ENCODE assay signal across 9 mouse cellular contexts in the genomic region with DNA sequence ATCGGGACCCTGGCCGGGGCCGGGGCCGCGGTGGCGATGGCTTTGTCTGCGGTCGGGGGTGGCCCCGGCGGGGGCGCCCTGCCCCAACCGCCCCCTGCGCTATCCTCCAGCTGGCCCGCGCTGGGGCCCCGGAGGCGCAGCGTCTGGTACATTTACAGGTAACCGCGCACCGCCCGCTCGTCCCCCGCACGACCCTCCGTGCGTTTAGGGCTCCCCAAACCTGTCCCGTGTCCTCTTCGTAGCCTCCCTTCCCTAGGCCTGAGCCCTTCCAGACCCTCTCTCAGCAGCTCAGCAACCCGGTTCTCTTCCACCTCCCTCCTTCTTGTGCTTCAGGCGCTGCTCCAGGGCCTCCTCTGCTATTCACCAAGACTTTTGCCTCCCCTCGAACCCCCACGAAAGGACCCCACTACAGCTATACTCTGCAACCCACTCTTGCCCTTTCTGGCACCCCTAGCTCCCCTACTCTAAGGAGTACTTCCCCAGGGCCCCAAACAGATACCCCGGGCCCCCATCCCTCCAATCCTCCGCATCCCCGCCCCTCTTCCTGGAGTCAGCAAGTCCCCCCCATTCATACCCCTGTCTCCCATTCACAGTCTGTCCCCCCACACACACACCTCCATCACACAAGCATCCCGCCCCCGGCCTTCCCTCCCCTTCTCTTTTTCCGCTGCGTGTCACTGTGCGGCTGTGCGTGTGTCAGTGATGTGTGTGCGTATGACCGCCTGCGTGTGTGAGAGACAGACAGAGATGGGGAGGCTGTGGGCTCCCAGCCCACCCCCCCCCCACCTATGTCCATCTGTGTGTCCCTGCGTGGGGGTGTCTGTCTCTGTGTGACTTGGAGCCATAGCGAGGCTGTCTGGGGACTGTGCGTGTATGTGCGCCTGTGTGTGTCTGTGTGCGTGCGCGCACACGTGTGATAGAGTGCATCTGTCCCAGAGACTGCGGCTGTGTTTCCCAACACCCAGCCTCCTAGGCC. TPM values are rescaled to one million over a fixed set of nuclear protein-coding genes. Genes with fewer than 3 reads are reported as not detected.
DNase-seq lines count a peak whose midpoint lies in the region; ATAC-seq and TF ChIP-seq lines count a peak whose summit lies in the region.
"Had no signal": no experiment of that assay in that cellular context is flagged by ENCODE, and none has a peak within 500 bp of the region (broad histone marks: within the 10 kb centered on the region; RNA-seq: fewer than 3 reads in every experiment).

No protein-coding gene starts in this region.

- peak overlapping the region; percentile 84 for H3K27ac ChIP-seq in forebrain, embryonic 13.5 days
- no peak overlapping the region for H3K27ac ChIP-seq in liver, embryonic 14.5 days
- no peak overlapping the region for H3K27ac ChIP-seq in gastrocnemius, adult 2 months

- peak; percentile 57; the same call in 1 of the 2 replicates for ATAC-seq in cerebellum, adult (ENCODE audit: insufficient number of reproducible peaks, low FRiP score, low TSS enrichment)
- peak; percentile 84 for ATAC-seq in forebrain, embryonic 13.5 days
- no peak for ATAC-seq in liver, embryonic 14.5 days (ENCODE audit: insufficient read depth)

- H3K4me2 ChIP-seq in forebrain, embryonic 13.5 days, result peak overlapping the region; percentile 79
- H3K4me2 ChIP-seq in liver, embryonic 14.5 days (ENCODE audit: low read depth), result peak overlapping the region; percentile 8; the same call in 1 of the 2 replicates

- peaks cover 91% of the 10 kb centered on the region for H3K27me3 ChIP-seq in E14TG2a.4 (ENCODE audit: insufficient read depth, low read length)
- peaks cover 60% of the 10 kb centered on the region for H3K27me3 ChIP-seq in forebrain, embryonic 13.5 days
- H3K27me3 ChIP-seq in liver, embryonic 14.5 days (ENCODE audit: control insufficient read depth, insufficient read depth, low read length), result peaks cover 37% of the 10 kb centered on the region

- H3K36me3 ChIP-seq in E14TG2a.4 (ENCODE audit: insufficient read depth, low read length), result no peaks in the 10 kb centered on the region
- H3K36me3 ChIP-seq in forebrain, embryonic 13.5 days (ENCODE audit: poor library complexity, severe bottlenecking), result 0 out of 2 replicates have a peak, but pooled peaks cover 3% of the 10 kb centered on the region
- H3K36me3 ChIP-seq in liver, embryonic 14.5 days (replicated peaks; ENCODE audit: control insufficient read depth, insufficient read depth, low read depth), result no peaks in the 10 kb centered on the region

- TF ChIP-seq EP300 in liver, embryonic 14.5 days (IDR thresholded peaks at IDR 0.05; ENCODE audit: low read depth), result no peak

- no peak for DNase-seq in cerebellum, postnatal 4 days (ENCODE audit: low spot score in 2 of 2)
- no peak for DNase-seq in liver, embryonic 14.5 days (ENCODE audit: low read depth in 3 of 3, low spot score in 3 of 3)
- no peak for DNase-seq in embryo, embryonic 9.5 days (ENCODE audit: extremely low spot score)
- no peak for DNase-seq in spleen, postnatal 36 days (ENCODE audit: low spot score in 2 of 2)
- no peak for DNase-seq in gastrocnemius, adult 2 months

- no peaks in the 10 kb centered on the region for H3K9me3 ChIP-seq in E14TG2a.4 (ENCODE audit: low read length)
- H3K9me3 ChIP-seq in forebrain, embryonic 13.5 days (replicated peaks), result no peaks in the 10 kb centered on the region
- H3K9me3 ChIP-seq in liver, embryonic 14.5 days (ENCODE audit: control insufficient read depth, low read length), result no peaks in the 10 kb centered on the region
- H3K9me3 ChIP-seq: megakaryocyte, embryonic 14.5 days had no signal

- WGBS in forebrain, embryonic 13.5 days, result 2% methylated on average over 28 of the region's 54 CpGs
- WGBS in liver, embryonic 14.5 days (ENCODE audit: insufficient replicate concordance), result 7% methylated on average over 45 of the region's 54 CpGs

- peak overlapping the region; percentile 75 for H3K4me3 ChIP-seq in E14TG2a.4 (replicated peaks; ENCODE audit: low read length)
- H3K4me3 ChIP-seq in forebrain, embryonic 13.5 days, result peak overlapping the region; percentile 62
- no peak overlapping the region for H3K4me3 ChIP-seq in liver, embryonic 14.5 days (ENCODE audit: insufficient read depth in 1 of 2, low read depth in 2 of 2, low read length in 2 of 2)
- no peak overlapping the region for H3K4me3 ChIP-seq in gastrocnemius, adult 2 months
- H3K4me3 ChIP-seq: megakaryocyte, embryonic 14.5 days had no signal

- intact Hi-C loops in gastrocnemius, adult 2 months (cut with DNase I), result no loop called here

- H3K4me1 ChIP-seq in E14TG2a.4 (replicated peaks; ENCODE audit: low read depth, low read length), result peaks cover 40% of the 10 kb centered on the region
- peaks cover 22% of the 10 kb centered on the region for H3K4me1 ChIP-seq in forebrain, embryonic 13.5 days
- no peaks in the 10 kb centered on the region for H3K4me1 ChIP-seq in liver, embryonic 14.5 days (replicated peaks; ENCODE audit: control insufficient read depth in 2 of 2, insufficient read depth in 2 of 2, low read length in 1 of 2)
- H3K4me1 ChIP-seq: megakaryocyte, embryonic 14.5 days had no signal

- no peak for TF ChIP-seq CTCF in E14TG2a.4 (conservative IDR thresholded peaks at IDR 0.05; ENCODE audit: low read length)
- TF ChIP-seq CTCF in liver, embryonic 14.5 days (IDR thresholded peaks at IDR 0.05; ENCODE audit: low read depth), result no peak
- no peak for TF ChIP-seq CTCF in gastrocnemius, adult 2 months (IDR thresholded peaks at IDR 0.05)

- peak overlapping the region; percentile 78 for H3K9ac ChIP-seq in forebrain, embryonic 13.5 days
- no peak overlapping the region for H3K9ac ChIP-seq in liver, embryonic 14.5 days (replicated peaks)

RNA-seq across cellular contexts. Expression of gene Shank1, which starts 26.3 kb away (rescaled TPM):
- 13.2 and 15.1 TPM in 2 replicates for polyA plus RNA-seq in forebrain, embryonic 13.5 days (2015; fragmentation: Nextera tagmentation; extraction: Ambion mirVana)
- 0.04 and 0.06 TPM in 2 replicates for polyA plus RNA-seq in liver, embryonic 14.5 days (2012; rRNA removed)
- 0.05 TPM in 1 of 2 replicates, not detected in the other for polyA plus RNA-seq in liver, embryonic 14.5 days (2014; fragmentation: Nextera tagmentation; extraction: Ambion mirVana)
- total RNA-seq in gastrocnemius, adult 2 months (2021), result under 1 TPM; 0.31 to 0.59 TPM

RNA-seq across cellular contexts. Expression of gene Clec11a, which starts 29.6 kb away (rescaled TPM):
- 3.0 and 3.4 TPM in 2 replicates for polyA plus RNA-seq in forebrain, embryonic 13.5 days (2015; fragmentation: Nextera tagmentation; extraction: Ambion mirVana)
- 0.34 and 0.38 TPM in 2 replicates for polyA plus RNA-seq in liver, embryonic 14.5 days (2012; rRNA removed)
- polyA plus RNA-seq in liver, embryonic 14.5 days (2014; fragmentation: Nextera tagmentation; extraction: Ambion mirVana), result 0.33 and 0.51 TPM in 2 replicates
- 1 to 10 TPM in 1 of 2 experiments, under 1 TPM in 1; 0.59 to 2.2 TPM for total RNA-seq in gastrocnemius, adult 2 months (2021)

RNA-seq across cellular contexts. Expression of gene Syt3, which starts 47.6 kb away (rescaled TPM):
- polyA plus RNA-seq in forebrain, embryonic 13.5 days (2015; fragmentation: Nextera tagmentation; extraction: Ambion mirVana), result 10.1 and 10.6 TPM in 2 replicates
- 0.02 and 0.06 TPM in 2 replicates for polyA plus RNA-seq in liver, embryonic 14.5 days (2012; rRNA removed)
- polyA plus RNA-seq in liver, embryonic 14.5 days (2014; fragmentation: Nextera tagmentation; extraction: Ambion mirVana), result 0.14 TPM in 1 of 2 replicates, not detected in the other
- total RNA-seq in gastrocnemius, adult 2 months (2021), result 1 to 10 TPM; 2.3 to 3.6 TPM

RNA-seq across cellular contexts. Expression of gene 1700008O03Rik, which starts 49.3 kb away (rescaled TPM):
- 0.59 and 1.1 TPM in 2 replicates for polyA plus RNA-seq in forebrain, embryonic 13.5 days (2015; fragmentation: Nextera tagmentation; extraction: Ambion mirVana)
- 0.06 and 0.12 TPM in 2 replicates for polyA plus RNA-seq in liver, embryonic 14.5 days (2012; rRNA removed)
- not detected in 2 replicates for polyA plus RNA-seq in liver, embryonic 14.5 days (2014; fragmentation: Nextera tagmentation; extraction: Ambion mirVana)
- total RNA-seq in gastrocnemius, adult 2 months (2021), result not detected

Comparison
In these comparisons a context has a peak if more than half of its experiments do, and no peak if none do; other contexts are left out.
1. H3K4me3 ChIP-seq: peak in E14TG2a.4 (single experiment) and forebrain, embryonic 13.5 days (single experiment); none in liver, embryonic 14.5 days (0 of 2) and gastrocnemius, adult 2 months (single experiment).
2. RNA of gene Shank1, which starts 26.3 kb away (polyA plus RNA-seq): 13.2 to 15.1 TPM in forebrain, embryonic 13.5 days; 0.04 to 0.06 TPM in liver, embryonic 14.5 days; every median in the first group is over 10 times any median in the second.